Mouse (Mus musculus) kidney, embryonic 14.5 days (tissue): ENCODE results near the gene Tmem258. TPM values are rescaled to one million over a fixed set of nuclear protein-coding genes. Genes with fewer than 3 reads are reported as not detected.

Experiments used
- ATAC-seq: fragments of 200-750 bp; cut with Nextera tagmentation; 2 replicates; pipeline ENCODE4 v1.8.0; 2017; ENCODE audit warnings: moderate number of reproducible peaks, mild to moderate bottlenecking, moderate TSS enrichment, moderate library complexity; ENCODE audit not compliant: low FRiP score, low TSS enrichment
- H3K27ac ChIP-seq: fragments of 300-500 bp; sonication (generic); 2 replicates; pipeline ENCODE4 v1.5.1; 2014; ENCODE audit warnings: low read depth, mild to moderate bottlenecking, low read length, moderate library complexity, mixed read lengths
- H3K27me3 ChIP-seq: fragments of 300-500 bp; sonication (generic); 2 replicates; pipeline ENCODE4 v1.6.1; 2014; ENCODE audit warnings: mild to moderate bottlenecking, low read length; ENCODE audit not compliant: control insufficient read depth, insufficient read depth
- H3K36me3 ChIP-seq: fragments of 300-500 bp; sonication (generic); 2 replicates; pipeline ENCODE4 v1.6.1; 2014; ENCODE audit warnings: low read length, mixed read lengths; ENCODE audit not compliant: control insufficient read depth, insufficient read depth
- H3K4me1 ChIP-seq: fragments of 300-500 bp; sonication (generic); 2 replicates; pipeline ENCODE4 v1.6.1; 2014; ENCODE audit warnings: low read length, mixed read lengths; ENCODE audit not compliant: control insufficient read depth, insufficient read depth
- H3K4me2 ChIP-seq: fragments of 300-500 bp; sonication (generic); replicated peaks from 2 replicates; pipeline ENCODE4 v1.6.1; 2014; ENCODE audit warnings: low read depth, mild to moderate bottlenecking, low read length
- H3K4me3 ChIP-seq: fragments of 300-500 bp; sonication (generic); 2 replicates; pipeline ENCODE4 v1.5.1; 2014; ENCODE audit warnings: mild to moderate bottlenecking, low read length
- H3K9ac ChIP-seq: fragments of 300-500 bp; sonication (generic); 2 replicates; pipeline ENCODE4 v1.6.1; 2014; ENCODE audit warnings: low read depth, mild to moderate bottlenecking, low read length, moderate library complexity
- H3K9me3 ChIP-seq: fragments of 300-500 bp; sonication (generic); 2 replicates; pipeline ENCODE4 v1.6.1; 2016; ENCODE audit warnings: low read length; ENCODE audit not compliant: control insufficient read depth
- WGBS: fragments of 180-500 bp; shearing (Covaris S2); extraction: QIAGEN DNeasy Blood & Tissue Kit; methylation state at CpG from one replicate; pipeline ENCODE4 v1.1.7; 2014; 5-methylcytosine and 5-hydroxymethylcytosine counted together
- polyA plus RNA-seq: library from polyadenylated mRNA; unstranded; fragments of >200 nt; fragmentation: Nextera tagmentation; extraction: Ambion mirVana; gene quantifications from 2 replicates; pipeline ENCODE4 v1.2.1, GENCODE M21; 2014

Gene Tmem258
- polyA plus RNA-seq, 1 experiment from 2014 or later = 467 TPM

DNA sequence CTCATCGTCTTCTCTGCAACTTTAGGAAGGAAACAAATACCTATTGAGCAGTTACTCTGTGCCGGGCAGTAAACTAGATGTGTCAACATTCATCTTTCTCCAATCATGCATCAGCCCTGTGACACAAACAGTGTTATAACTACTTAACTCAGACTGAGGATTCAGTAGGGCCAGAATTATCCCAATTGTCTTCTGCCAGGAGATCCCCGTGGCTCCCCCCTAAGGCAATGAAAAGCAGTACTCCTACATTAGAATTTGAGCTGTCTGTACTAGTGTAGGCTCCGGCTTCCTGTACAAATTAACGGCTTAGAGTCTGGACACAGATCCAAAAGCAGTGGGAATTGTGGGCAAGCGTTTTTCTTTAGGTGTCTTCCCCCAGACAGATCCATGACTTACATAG is 1.2 kb downstream of the Tmem258 start:
- H3K27ac ChIP-seq = no peak overlapping the region
- H3K36me3 ChIP-seq = peaks cover 55% of the 10 kb centered on the region
- 74% methylated on average over 6 of the region's 6 CpGs for WGBS
- no peaks in the 10 kb centered on the region for H3K27me3 ChIP-seq
- peak overlapping the region; percentile 68; the same call in 1 of the 2 replicates for H3K4me3 ChIP-seq
- H3K9me3 ChIP-seq = no peaks in the 10 kb centered on the region
- peak overlapping the region; percentile 84; the same call in 1 of the 2 replicates for H3K9ac ChIP-seq
- H3K4me1 ChIP-seq = peaks cover 8% of the 10 kb centered on the region
- peak overlapping the region; percentile 74 for H3K4me2 ChIP-seq
- no peak for ATAC-seq

DNA sequence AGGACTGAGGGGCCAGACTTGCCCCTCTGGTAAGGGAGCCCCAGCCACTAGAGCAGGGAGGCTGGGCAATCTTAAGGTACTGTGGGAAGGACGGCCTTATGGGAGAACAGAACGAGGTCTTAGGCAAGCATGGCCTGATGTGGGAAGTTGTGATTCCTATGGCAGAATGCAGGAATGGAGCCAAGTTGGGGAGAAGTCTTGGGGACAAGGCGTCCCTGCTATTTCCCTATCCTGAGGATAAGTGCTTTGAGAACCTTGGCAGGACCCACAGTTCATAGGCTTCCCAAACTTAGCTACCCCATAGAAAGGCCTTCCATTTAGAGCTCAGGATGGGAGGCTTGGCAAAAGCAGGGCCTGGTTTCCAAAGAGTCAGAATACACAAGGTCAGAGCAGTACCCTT is 5.0 kb downstream of the Tmem258 start:
- no peak overlapping the region for H3K9ac ChIP-seq
- H3K27me3 ChIP-seq = no peaks in the 10 kb centered on the region
- no peak overlapping the region for H3K4me3 ChIP-seq
- no peak overlapping the region for H3K27ac ChIP-seq
- no peak for ATAC-seq
- peaks cover 59% of the 10 kb centered on the region for H3K36me3 ChIP-seq
- no peak overlapping the region for H3K4me2 ChIP-seq
- H3K4me1 ChIP-seq = no peaks in the 10 kb centered on the region
- no peaks in the 10 kb centered on the region for H3K9me3 ChIP-seq
- WGBS = 88% methylated on average over 3 of the region's 3 CpGs

DNA sequence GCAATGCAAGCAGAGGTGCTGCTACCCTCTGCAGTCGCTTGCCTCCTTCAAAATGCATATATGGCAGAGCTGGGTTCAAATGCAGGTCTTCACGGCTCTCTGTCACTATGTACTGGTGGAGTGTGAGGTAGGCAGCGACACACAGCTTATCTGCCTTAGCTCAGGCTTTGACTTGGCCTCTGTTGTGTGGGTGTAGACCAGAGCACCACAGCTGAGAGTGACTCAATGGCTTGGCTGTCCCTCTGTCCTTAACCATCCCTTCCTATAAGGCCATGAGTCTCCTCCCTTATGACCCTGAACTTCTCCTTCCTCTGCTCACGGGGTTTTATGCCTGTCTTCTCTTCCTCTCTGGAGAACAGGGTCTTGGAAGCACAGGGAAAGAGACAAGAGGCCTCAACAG is 7.1 kb downstream of the Tmem258 start:
- Histone ChIP-seq H3K4me2 (no peak overlapping the region), H3K27ac (no peak overlapping the region), H3K4me3 (no peak overlapping the region), H3K4me1 (no peaks in the 10 kb centered on the region), H3K36me3 (peaks cover 62% of the 10 kb centered on the region), H3K9ac (no peak overlapping the region), H3K9me3 (no peaks in the 10 kb centered on the region), H3K27me3 (no peaks in the 10 kb centered on the region)
- 76% methylated on average over 4 of the region's 4 CpGs for WGBS
- no peak for ATAC-seq

DNA sequence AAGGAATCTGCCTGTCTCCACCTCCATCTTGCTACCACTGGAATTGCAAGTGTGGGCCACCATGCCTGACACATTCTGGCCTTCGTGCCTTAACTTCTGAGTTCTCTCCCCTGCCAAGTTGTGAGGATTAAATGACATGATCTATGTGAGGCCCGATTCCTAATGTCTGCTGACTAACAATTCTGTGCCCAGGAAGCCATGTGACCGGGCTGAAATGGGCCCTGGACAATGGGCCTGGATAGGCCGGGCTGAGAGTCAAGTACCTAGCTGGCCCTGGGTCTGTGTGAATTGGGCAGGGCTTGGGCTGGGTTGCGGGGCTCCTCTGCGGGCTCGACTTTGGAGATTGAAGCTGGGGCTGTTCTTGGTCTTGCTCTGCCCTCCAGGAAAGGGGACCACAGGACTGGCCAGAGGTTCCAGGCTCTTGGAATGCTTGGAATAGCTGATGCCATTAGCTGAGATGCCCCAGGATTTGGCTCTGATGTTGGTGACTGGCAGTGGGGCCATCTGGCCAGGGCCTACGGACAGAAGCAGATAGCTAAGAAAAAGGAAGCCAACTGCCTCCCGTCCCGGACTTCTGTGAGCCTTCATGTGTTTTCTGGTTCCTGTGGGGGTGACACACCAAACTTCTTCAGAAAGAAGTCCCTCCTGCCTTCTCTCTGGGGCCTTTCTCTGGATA is 10.1 kb downstream of the Tmem258 start:
- no peak overlapping the region for H3K27ac ChIP-seq
- no peak for ATAC-seq
- 88% methylated on average over 10 of the region's 10 CpGs for WGBS
- H3K9me3 ChIP-seq = no peaks in the 10 kb centered on the region
- H3K9ac ChIP-seq = no peak overlapping the region
- no peaks in the 10 kb centered on the region for H3K27me3 ChIP-seq
- H3K4me3 ChIP-seq = no peak overlapping the region
- H3K36me3 ChIP-seq = peaks cover 34% of the 10 kb centered on the region
- H3K4me2 ChIP-seq = no peak overlapping the region
- H3K4me1 ChIP-seq = no peaks in the 10 kb centered on the region

DNA sequence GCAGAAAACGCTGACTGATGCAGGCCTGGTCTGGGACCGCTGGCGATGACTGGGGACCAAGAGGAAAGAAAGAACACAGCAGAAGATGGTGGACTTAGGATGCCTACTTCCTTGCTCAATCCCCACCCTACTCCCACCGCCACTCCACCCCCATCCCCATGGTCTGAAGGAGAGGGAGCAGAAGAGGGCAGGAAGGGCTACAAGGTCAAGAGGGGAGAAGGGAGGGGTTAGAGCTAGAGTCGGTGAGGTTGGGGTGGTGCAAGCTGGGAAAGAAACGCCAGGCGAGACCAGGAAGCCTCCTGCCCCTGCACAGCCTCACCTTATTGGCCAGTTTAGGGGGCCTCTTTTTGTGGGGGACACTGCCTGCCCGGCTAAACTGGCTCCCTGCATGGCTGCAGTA is 12.3 kb downstream of the Tmem258 start:
- no peaks in the 10 kb centered on the region for H3K27me3 ChIP-seq
- H3K9me3 ChIP-seq = no peaks in the 10 kb centered on the region
- H3K4me1 ChIP-seq = no peaks in the 10 kb centered on the region
- H3K4me2 ChIP-seq = no peak overlapping the region
- no peak for ATAC-seq
- peaks cover 18% of the 10 kb centered on the region; the same call in 1 of the 2 replicates for H3K36me3 ChIP-seq
- no peak overlapping the region for H3K9ac ChIP-seq
- H3K27ac ChIP-seq = no peak overlapping the region
- 68% methylated on average over 8 of the region's 8 CpGs for WGBS
- H3K4me3 ChIP-seq = no peak overlapping the region

DNA sequence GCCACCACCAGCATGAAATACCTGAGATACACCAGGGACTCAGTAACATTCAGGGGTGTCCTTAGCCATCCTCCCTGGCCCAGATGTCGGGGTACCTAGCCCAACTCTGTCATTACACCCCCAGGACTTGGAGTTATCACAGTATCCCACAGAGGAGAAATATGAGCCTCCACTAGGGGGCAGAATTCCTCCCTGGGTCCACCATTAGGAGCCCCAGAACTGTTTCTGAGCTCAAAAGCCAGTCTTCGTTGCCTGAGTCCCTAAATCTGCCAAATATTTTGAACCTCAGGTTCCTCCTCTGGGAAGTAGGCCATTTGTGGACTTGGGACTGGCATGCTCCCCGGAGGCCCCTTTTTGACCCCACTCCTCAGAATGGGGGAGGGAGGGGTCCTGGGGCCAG is 15.3 kb downstream of the Tmem258 start:
- Histone ChIP-seq H3K4me3 (no peak overlapping the region), H3K4me2 (no peak overlapping the region), H3K9ac (no peak overlapping the region), H3K27ac (no peak overlapping the region), H3K27me3 (no peaks in the 10 kb centered on the region), H3K36me3 (peaks cover 1% of the 10 kb centered on the region; the same call in 1 of the 2 replicates), H3K4me1 (peaks cover 12% of the 10 kb centered on the region; the same call in 1 of the 2 replicates), H3K9me3 (no peaks in the 10 kb centered on the region)
- WGBS = 36% methylated on average over 3 of the region's 3 CpGs
- ATAC-seq = no peak

DNA sequence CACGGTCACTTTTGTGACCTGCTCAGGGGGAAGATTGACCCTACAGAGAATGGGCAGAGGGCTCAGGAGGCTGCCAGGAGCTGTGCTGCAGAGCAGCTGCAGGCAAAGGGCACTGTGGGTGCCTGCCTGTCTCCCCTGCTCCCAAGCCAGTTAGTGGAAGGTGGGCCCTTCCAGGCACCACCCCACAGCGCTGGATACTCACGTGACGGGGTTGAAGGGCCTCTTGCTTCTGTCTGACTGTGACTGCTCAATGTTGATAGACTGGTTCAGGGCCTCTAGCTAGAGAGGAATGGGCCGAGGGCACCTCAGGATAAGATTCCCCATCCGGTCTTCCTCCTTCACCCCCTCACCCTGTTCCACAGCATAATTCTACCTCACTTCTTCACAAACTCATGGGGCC is 15.8 kb downstream of the Tmem258 start:
- Histone ChIP-seq H3K4me2 (no peak overlapping the region), H3K9ac (no peak overlapping the region), H3K27ac (no peak overlapping the region), H3K9me3 (no peaks in the 10 kb centered on the region), H3K27me3 (no peaks in the 10 kb centered on the region), H3K4me3 (no peak overlapping the region), H3K4me1 (peaks cover 17% of the 10 kb centered on the region), H3K36me3 (no peaks in the 10 kb centered on the region)
- ATAC-seq = no peak
- WGBS = 60% methylated on average over 6 of the region's 6 CpGs

DNA sequence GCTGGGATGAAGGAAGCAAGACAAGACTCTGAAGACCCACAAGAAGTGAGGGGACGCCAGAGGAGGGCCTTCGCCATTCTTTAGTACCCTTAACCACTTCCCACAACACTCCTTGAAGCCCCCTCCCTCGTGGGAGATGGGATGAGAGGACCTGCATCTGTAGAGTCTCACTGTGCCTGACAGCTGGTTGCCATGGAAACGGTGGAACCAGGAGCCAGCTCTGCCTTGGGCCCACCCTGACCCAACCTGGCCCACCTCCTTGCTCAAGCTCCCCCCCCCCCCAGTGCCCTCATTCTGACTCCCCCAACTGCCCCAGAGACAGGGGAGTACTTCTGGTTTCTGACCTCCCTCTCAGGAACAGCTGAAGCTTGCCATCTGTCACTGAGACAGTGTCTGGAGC is 17.8 kb downstream of the Tmem258 start:
- Histone ChIP-seq H3K4me3 (no peak overlapping the region), H3K9me3 (no peaks in the 10 kb centered on the region), H3K4me1 (peaks cover 24% of the 10 kb centered on the region), H3K9ac (no peak overlapping the region), H3K27me3 (no peaks in the 10 kb centered on the region), H3K4me2 (no peak overlapping the region), H3K36me3 (no peaks in the 10 kb centered on the region), H3K27ac (no peak overlapping the region)
- WGBS = 25% methylated on average over 4 of the region's 4 CpGs
- ATAC-seq = peak; percentile 50; the same call in 1 of the 2 replicates

DNA sequence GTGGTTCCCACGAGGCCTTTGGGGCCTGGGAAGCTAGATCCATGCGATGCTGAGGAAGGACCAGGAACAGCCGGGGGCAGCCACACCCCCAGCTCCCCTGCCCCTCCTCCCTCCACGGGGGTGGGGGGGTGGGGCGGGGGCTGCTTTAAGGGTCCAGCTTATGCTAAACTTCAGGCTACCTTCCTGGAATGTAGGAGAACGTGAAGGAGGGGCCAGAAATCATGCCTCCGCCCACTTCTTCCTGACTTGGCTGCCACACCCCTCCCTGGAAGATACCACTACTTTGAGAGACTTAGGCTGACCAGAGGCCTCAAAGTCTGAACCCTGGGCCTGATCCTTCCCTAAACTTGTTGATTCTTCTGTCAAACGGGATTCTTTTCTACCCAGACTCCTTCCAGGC is 18.8 kb downstream of the Tmem258 start:
- 15% methylated on average over 8 of the region's 8 CpGs for WGBS
- Histone ChIP-seq H3K4me1 (peaks cover 31% of the 10 kb centered on the region), H3K27me3 (no peaks in the 10 kb centered on the region), H3K4me3 (no peak overlapping the region), H3K36me3 (no peaks in the 10 kb centered on the region), H3K4me2 (no peak overlapping the region), H3K9me3 (no peaks in the 10 kb centered on the region), H3K9ac (no peak overlapping the region), H3K27ac (peak overlapping the region; percentile 42; the same call in 1 of the 2 replicates)
- ATAC-seq = no peak
